Mouse (Mus musculus) bone marrow macrophage, adult 2 months (primary cell): ENCODE measurements at regions not wholly inside any gene's neighbourhood (a gene's known extent, or its start where the extent isn't known, plus 50 kb on each side); places are given as distances from the start of the nearest gene placed in this dataset.

Source experiments
- H3K27ac ChIP-seq: 2 replicates; pipeline ENCODE4 v1.5.1; 2012; ENCODE audit warnings: low read depth, low read length; ENCODE audit not compliant: insufficient read depth
- H3K4me1 ChIP-seq: 2 replicates; pipeline ENCODE4 v1.6.1; 2012; ENCODE audit warnings: low read length; ENCODE audit not compliant: control insufficient read depth, insufficient read depth
- H3K4me3 ChIP-seq: 2 replicates; pipeline ENCODE4 v1.5.1; 2012; ENCODE audit warnings: mild to moderate bottlenecking, low read length, moderate library complexity; ENCODE audit not compliant: insufficient read depth
- CTCF ChIP-seq: IDR thresholded peaks from 2 replicates; pipeline ENCODE4 v1.5.1; 2012; ENCODE audit warnings: low read depth, mild to moderate bottlenecking, low read length, moderate library complexity
- POLR2A ChIP-seq: IDR thresholded peaks from 2 replicates; pipeline ENCODE4 v1.6.1; 2012; ENCODE audit warnings: mild to moderate bottlenecking, low read depth, low read length, borderline replicate concordance

DNA sequence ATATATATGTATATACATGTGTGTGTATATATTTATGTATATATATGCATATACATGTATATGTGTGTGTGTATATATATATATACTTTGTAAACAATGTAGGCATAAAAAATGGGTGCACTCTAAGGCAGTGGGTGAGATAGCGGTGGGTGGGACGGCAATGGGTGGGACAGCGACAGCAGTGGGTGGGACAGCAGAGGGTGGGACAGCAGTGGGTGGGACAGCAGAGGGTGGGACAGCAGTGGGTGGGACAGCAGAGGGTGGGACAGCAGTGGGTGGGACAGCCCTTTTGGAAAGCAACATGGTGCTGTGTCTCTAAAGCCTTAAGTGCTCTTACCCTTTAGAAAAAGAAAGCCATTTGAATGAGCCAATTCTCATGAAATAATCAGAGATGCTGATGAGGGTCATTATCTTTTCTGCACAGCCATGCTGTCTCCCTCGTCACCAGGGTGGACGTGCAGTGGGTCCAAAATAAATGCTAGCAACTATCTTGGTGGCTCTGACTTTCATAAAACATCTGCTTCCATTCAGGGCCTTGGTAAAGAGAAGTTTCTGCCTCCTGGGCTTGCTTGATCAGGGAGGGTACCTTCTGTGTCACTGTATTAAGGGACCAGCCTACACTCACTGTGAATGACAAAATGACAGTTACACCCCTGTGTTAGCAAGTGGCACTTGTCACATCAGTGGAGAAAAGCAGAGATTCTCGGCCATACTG lies 119.3 kb upstream of the Slc44a1 start:
- no peak overlapping the region for H3K27ac ChIP-seq
- peaks cover 5% of the 10 kb centered on the region for H3K4me1 ChIP-seq
- TF ChIP-seq POLR2A = no peak
- no peak for TF ChIP-seq CTCF
- H3K4me3 ChIP-seq = no peak overlapping the region

DNA sequence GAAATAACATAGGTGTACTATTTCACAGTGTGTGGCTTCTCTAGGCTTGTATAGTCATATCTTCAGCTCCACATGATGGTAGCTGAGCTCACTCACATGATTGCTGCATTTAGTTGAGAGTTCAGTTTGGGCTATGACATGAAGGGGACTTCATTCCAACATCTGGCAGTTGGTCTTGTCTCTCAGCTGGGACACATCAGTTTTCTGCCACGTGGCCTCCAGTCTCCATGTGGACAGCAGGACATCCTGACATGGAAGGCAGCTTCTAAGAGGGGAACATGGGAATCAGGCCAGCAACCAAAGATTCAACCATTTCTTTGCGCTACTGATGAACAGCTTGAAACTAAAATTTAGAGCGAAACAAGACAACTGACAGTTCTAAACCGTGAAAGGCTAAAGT lies 121.2 kb upstream of the Slc44a1 start:
- Histone ChIP-seq H3K4me1 (peaks cover 7% of the 10 kb centered on the region), H3K4me3 (no peak overlapping the region), H3K27ac (no peak overlapping the region)
- TF ChIP-seq CTCF (no peak), POLR2A (no peak)

DNA sequence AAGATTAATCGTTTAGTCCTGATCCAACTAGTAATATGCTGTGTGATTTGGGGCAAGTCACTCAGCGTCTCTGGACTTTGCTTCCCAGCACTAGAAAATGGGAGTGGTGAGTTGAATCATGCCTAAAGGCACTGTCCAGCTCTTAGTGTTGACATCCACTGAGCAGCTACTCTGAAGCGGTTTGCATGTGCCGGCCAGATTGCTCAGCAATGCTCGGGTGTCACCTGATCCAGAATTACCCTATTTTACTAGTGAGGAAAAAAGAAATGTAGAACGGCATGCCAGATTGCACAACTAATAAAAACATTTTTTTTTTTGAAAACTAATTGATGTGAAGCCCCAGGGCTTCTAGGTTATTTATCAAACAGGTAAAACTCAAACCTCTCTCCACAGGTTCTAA lies 122.0 kb upstream of the Slc44a1 start:
- no peak overlapping the region for H3K27ac ChIP-seq
- peaks cover 7% of the 10 kb centered on the region for H3K4me1 ChIP-seq
- H3K4me3 ChIP-seq = no peak overlapping the region
- TF ChIP-seq CTCF = no peak
- TF ChIP-seq POLR2A = no peak

DNA sequence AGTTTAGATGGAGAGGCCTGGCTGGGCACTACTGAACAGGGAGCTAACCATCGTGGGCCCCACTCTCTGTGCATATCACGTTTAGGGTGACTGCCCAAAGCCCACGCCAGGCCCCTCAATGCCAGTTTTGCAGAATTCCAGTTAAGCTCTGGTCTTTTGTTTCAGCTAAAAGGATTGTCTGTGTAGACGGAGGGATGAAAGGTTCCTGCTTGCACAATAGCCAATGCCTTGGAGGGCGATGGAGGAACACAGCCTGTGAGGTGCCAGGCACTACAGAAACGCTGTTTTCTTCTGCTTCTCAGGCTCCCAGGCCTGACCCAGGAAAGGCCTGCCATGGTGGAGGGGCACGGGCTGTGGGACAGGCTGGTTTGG lies 122.8 kb upstream of the Slc44a1 start:
- Histone ChIP-seq H3K27ac (no peak overlapping the region), H3K4me1 (peaks cover 5% of the 10 kb centered on the region), H3K4me3 (no peak overlapping the region)
- TF ChIP-seq POLR2A (no peak), CTCF (no peak)

DNA sequence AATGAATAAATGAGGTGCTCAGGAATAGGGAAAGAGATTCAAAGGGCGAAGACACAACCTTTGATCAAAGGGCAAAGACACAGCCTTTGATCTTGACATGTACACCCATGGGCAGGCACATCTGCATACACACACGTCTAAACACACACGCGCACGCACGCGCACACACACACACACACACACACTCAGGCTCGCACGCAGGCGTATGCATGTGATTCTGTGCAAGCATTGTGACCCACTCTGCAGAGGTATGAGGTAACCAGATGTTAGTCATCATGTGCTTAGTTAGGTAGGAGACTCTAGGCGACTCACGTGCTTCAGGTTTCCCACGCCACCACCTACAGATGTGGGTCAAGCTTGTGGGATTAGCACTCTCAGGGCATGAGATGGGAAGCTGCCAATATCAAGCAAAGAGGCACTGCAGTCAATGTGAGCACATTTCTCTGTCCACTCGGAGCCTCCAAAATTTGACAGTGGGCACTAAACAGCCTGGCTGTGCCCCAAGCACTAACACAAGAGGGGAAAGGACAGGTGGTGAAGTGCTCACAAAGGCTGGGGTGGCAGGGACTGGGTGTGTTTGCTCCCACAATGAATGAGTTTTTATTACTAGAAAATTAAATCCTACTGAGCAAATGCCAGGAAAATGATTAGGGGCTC lies 123.3 kb upstream of the Slc44a1 start:
- H3K4me3 ChIP-seq = no peak overlapping the region
- H3K4me1 ChIP-seq = peaks cover 5% of the 10 kb centered on the region; the same call in 1 of the 2 replicates
- no peak overlapping the region for H3K27ac ChIP-seq
- TF ChIP-seq POLR2A = no peak
- no peak for TF ChIP-seq CTCF

DNA sequence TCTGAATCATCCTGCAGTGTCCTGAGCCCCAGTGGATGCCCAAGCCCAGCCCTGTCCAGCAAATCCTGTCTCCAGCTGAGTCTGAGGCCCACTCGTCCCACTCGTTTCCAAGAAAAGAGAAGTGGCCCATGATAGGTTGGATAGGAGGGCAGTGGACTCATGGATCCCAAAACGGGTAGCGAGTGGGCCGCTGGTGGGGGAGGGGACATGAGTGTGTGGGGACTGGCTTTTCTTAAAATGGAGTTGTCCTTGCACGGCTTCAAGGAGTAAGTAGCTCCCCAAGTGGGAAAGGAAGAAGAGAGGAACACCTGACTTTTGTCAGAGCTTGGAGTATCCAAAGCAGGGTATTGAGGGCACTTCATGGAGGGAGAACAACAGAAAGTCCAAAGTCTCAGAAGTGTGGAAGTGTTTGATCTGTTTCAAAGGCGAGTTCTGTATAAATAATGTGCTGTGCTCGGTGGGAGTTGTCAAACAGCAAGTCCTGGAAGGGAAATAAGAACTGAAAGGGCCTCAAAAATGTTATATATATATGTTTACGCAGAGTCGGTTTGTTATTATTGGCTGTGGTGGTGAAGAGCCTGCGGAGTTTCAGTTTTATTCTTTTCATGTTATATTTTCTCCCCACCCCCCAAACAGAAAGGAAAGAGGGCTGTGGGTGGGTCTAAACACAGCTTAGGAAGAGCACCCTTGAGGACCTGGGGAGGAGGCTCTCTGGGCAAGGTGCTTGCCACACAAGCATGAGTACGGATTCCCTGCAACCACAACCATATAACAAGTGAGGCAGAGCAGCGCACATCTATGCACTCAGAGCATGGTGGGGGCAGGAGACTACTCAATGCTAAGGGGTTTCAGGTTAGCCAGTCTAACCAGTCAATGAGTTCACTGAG lies 124.1 kb upstream of the Slc44a1 start:
- H3K4me3 ChIP-seq = no peak overlapping the region
- H3K27ac ChIP-seq = no peak overlapping the region
- TF ChIP-seq POLR2A = no peak
- no peak for TF ChIP-seq CTCF
- peaks cover 5% of the 10 kb centered on the region; the same call in 1 of the 2 replicates for H3K4me1 ChIP-seq

GRCm38 (mm10) chr4:53315121-53315875 lies 124.9 kb upstream of the Slc44a1 start:
- no peak for TF ChIP-seq CTCF
- TF ChIP-seq POLR2A = no peak
- H3K4me3 ChIP-seq = no peak overlapping the region
- no peak overlapping the region for H3K27ac ChIP-seq
- peaks cover 5% of the 10 kb centered on the region; the same call in 1 of the 2 replicates for H3K4me1 ChIP-seq

GRCm38 (mm10) chr4:53314076-53314475 lies 126.1 kb upstream of the Slc44a1 start:
- peaks cover 6% of the 10 kb centered on the region for H3K4me1 ChIP-seq
- TF ChIP-seq CTCF (no peak), POLR2A (no peak)
- no peak overlapping the region for H3K4me3 ChIP-seq
- no peak overlapping the region for H3K27ac ChIP-seq

GRCm38 (mm10) chr4:53307121-53307520 lies 133.1 kb upstream of the Slc44a1 start:
- no peak for TF ChIP-seq CTCF
- no peak for TF ChIP-seq POLR2A
- no peak overlapping the region for H3K4me3 ChIP-seq
- peak overlapping the region; percentile 63 for H3K27ac ChIP-seq
- peaks cover 38% of the 10 kb centered on the region for H3K4me1 ChIP-seq
